Mouse (Mus musculus) G1E (cell line): ENCODE data around the gene Anxa4. TPM values are rescaled to one million over a fixed set of nuclear protein-coding genes. Genes with fewer than 3 reads are reported as not detected.

ENCODE experiments used
- ATAC-seq: 2 replicates; pipeline ENCODE4 v1.8.0; 2016; ENCODE audit warnings: mild to moderate bottlenecking; ENCODE audit not compliant: insufficient number of reproducible peaks, poor library complexity, low FRiP score, severe bottlenecking; ENCODE audit errors: extremely low read depth
- DNase-seq: peaks from one replicate; pipeline ENCODE4 v3.0.0; 2012; ENCODE audit warnings: low spot score
- H3K27me3 ChIP-seq: 2 replicates; pipeline ENCODE4 v1.6.1; 2012; ENCODE audit warnings: mild to moderate bottlenecking, low read length, inconsistent platforms; ENCODE audit not compliant: insufficient read depth
- H3K36me3 ChIP-seq: replicated peaks from 2 replicates; pipeline ENCODE3; 2012; ENCODE audit warnings: mild to moderate bottlenecking, inconsistent platforms
- H3K4me1 ChIP-seq: 2 replicates; pipeline ENCODE4 v1.6.1; 2012; ENCODE audit warnings: low read depth, low read length, inconsistent platforms, mixed read lengths; ENCODE audit not compliant: insufficient read depth
- H3K4me3 ChIP-seq: 2 replicates; pipeline ENCODE4 v1.5.1; 2012; ENCODE audit warnings: low read depth, mild to moderate bottlenecking, inconsistent platforms, low read length, moderate library complexity, mixed read lengths
- H3K9me3 ChIP-seq: replicated peaks from 2 replicates; pipeline ENCODE4 v1.6.1; 2012; ENCODE audit warnings: inconsistent platforms
- CTCF ChIP-seq: IDR thresholded peaks from 2 replicates; pipeline ENCODE4 v1.5.1; 2012; ENCODE audit warnings: low read depth, low read length, inconsistent platforms, mixed read lengths
- GATA1 ChIP-seq: IDR thresholded peaks from 2 replicates; pipeline ENCODE4 v1.6.1; 2012; ENCODE audit warnings: borderline replicate concordance, low read length, inconsistent platforms, mixed read lengths
- GATA2 ChIP-seq: IDR thresholded peaks from 2 replicates; pipeline ENCODE4 v1.6.1; 2012; ENCODE audit warnings: low read depth, low read length, inconsistent platforms, borderline replicate concordance
- POLR2AphosphoS5 ChIP-seq: IDR thresholded peaks from 2 replicates; pipeline ENCODE4 v1.6.1; 2012; ENCODE audit warnings: low read depth, low read length, inconsistent platforms; ENCODE audit not compliant: insufficient replicate concordance
- TAL1 ChIP-seq: conservative IDR thresholded peaks from 2 replicates; pipeline ENCODE4 v1.6.1; 2012; ENCODE audit warnings: low read depth, low read length, inconsistent platforms, mixed read lengths
- polyA plus RNA-seq: library from polyadenylated mRNA; stranded (reverse); fragments of >175 nt; gene quantifications from 2 replicates; pipeline ENCODE4 v1.2.3, GENCODE M21; 2012
- total RNA-seq, 2 experiments: library from RNA; stranded (forward) in 1 of 2; stranded (reverse) in 1 of 2; fragments of 200-1000 nt in 1 of 2; fragments of >200 nt in 1 of 2; fragmentation: Nextera tagmentation in 1 of 2; gene quantifications; 2 replicates each; pipeline ENCODE4 v1.2.3; 2014 to 2017

Gene Anxa4
- total and polyA plus RNA-seq, 3 experiments = 1.0 to 15.6 (median 3.5) TPM

DNA sequence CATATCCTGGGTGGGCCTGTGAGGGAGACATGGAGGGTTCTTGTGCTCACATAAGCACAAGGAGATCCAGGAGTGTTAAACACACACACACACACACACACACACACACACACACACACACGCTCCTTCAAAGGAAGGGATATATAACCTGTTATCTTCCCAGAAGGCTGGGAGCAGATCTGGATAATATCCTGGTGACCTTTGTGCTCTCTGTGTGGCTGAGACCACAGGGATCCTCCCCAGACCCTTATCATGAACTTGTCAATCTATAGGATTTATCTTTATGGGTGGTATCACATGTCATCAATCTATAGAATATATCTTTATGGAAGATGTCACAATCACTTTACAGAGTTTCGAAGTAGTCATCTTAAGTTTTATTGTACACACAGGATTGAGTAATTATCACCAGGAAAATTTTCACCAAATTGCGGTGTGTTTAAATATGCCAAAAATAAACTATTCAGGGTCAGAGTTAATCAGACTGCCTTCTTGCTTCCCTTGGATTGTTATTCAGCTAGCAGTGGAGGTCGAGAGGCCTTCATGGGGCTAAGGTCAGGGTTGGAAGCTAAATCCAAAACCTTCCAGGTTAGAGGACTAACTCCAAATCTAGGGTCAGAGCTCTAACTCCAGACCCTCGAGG lies 40.4 kb downstream of the Anxa4 start:
- DNase-seq (no peak), ATAC-seq (no peak)
- peaks cover 25% of the 10 kb centered on the region for H3K27me3 ChIP-seq
- TF ChIP-seq POLR2AphosphoS5 (no peak), TAL1 (no peak), GATA1 (no peak), GATA2 (no peak), CTCF (no peak)
- no peak overlapping the region for H3K4me3 ChIP-seq
- H3K9me3 ChIP-seq = peaks cover 6% of the 10 kb centered on the region
- H3K36me3 ChIP-seq = no peaks in the 10 kb centered on the region
- H3K4me1 ChIP-seq = peaks cover 14% of the 10 kb centered on the region

DNA sequence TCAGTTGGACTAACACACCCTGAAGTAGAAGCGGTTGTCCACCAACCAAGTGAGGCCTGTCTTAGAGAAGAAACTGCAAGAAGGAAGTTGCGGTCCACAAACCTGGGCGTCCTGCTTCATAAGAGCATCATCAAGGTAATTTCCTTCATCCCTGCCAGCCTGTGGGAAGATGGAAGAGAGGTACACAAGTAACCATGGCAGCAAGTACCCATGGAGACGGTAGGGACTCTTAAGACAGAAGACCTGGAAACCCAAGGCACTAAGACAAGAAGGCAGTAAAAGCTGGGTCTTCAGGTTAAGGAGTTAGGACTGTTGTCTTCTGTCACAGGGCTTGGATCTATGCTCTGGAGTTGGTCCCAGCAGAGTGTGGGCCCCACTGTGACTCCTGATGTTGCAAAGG lies 42.4 kb downstream of the Anxa4 start:
- Histone ChIP-seq H3K4me3 (no peak overlapping the region), H3K27me3 (peaks cover 14% of the 10 kb centered on the region), H3K36me3 (no peaks in the 10 kb centered on the region), H3K9me3 (peaks cover 6% of the 10 kb centered on the region), H3K4me1 (peaks cover 8% of the 10 kb centered on the region)
- DNase-seq = no peak
- no peak for ATAC-seq
- TF ChIP-seq GATA2 (no peak), POLR2AphosphoS5 (no peak), TAL1 (no peak), GATA1 (no peak), CTCF (no peak)

DNA sequence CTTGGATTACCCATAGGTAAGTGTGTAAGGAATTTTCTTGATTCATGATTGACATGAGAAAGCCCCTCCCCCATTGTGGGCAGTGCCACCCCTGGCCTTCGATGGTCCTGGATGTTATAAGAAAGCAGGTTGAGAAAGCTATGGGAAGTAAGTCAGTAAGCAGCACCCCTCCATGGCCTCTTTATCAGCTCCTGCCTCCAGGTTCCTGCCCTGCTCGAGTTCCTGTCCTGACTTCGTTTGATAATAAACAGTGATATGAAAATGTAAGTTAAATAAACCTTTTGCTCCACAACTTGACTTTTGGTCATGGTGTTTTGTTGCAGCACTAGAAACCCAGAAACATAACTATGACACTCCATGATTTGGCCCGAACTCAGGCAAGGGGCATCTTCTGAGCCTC lies 43.6 kb downstream of the Anxa4 start:
- no peak for TF ChIP-seq GATA2
- TF ChIP-seq GATA1 = no peak
- no peak for TF ChIP-seq TAL1
- no peak for TF ChIP-seq POLR2AphosphoS5
- no peak for DNase-seq

DNA sequence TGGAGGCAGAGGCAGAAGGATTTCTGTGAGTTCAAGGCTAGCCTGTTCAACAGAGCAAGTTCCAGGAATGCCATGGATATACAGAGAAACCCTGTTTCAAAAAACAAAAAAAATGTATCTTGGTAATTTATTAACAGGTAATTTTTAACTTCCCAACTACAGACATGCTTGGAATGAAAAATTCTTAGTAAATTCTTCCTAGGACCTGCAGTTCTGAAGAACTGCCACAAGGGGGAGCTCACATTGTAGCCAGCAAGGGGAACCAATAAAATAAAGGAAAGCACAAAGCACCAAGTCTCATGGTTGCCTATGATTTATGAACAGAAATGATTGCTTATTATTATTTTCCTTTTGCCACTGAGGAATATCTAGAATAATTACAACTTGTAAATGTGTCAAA lies 46.2 kb downstream of the Anxa4 start:
- H3K27me3 ChIP-seq = peaks cover 9% of the 10 kb centered on the region
- ATAC-seq = no peak
- peaks cover 6% of the 10 kb centered on the region; the same call in 1 of the 2 replicates for H3K4me1 ChIP-seq
- peaks cover 5% of the 10 kb centered on the region; the same call in 1 of the 2 replicates for H3K9me3 ChIP-seq
- no peak overlapping the region for H3K4me3 ChIP-seq
- DNase-seq = peak; percentile 45
- H3K36me3 ChIP-seq = no peaks in the 10 kb centered on the region
- TF ChIP-seq GATA1 (no peak), CTCF (peak; percentile 58; the same call in 1 of the 2 replicates)

More for the DNA sequence above, 43.6 kb downstream of the Anxa4 start:
- Histone ChIP-seq H3K9me3 (peaks cover 5% of the 10 kb centered on the region), H3K36me3 (no peaks in the 10 kb centered on the region), H3K27me3 (peaks cover 14% of the 10 kb centered on the region), H3K4me1 (peaks cover 6% of the 10 kb centered on the region; the same call in 1 of the 2 replicates), H3K4me3 (no peak overlapping the region)
- ATAC-seq = no peak

DNA sequence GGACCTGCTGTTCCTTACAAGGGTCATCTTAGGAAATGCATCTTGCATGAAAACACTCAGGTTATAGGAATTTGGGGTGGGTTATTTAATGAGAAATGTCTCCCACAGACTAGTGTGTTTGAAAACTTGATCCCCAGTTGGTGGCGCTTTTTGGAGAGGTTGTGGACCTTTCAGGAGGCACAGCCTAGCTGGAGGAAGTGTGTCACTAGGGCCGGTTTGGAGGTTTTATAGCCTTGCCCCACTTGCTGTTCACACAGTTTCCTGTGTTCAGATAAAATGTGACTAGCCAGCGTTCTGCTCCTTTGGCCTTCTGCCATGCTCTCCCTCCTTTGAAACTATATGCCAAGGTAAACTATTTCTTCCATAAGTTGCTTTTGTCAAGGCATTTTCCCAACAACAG lies 52.7 kb downstream of the Anxa4 start:
- H3K27me3 ChIP-seq = peaks cover 7% of the 10 kb centered on the region
- peaks cover 10% of the 10 kb centered on the region for H3K4me1 ChIP-seq
- H3K4me3 ChIP-seq = no peak overlapping the region
- ATAC-seq = no peak
- DNase-seq = no peak
- H3K36me3 ChIP-seq = no peaks in the 10 kb centered on the region
- no peak for TF ChIP-seq POLR2AphosphoS5
- TF ChIP-seq GATA1 = no peak
- peaks cover 5% of the 10 kb centered on the region; the same call in 1 of the 2 replicates for H3K9me3 ChIP-seq

DNA sequence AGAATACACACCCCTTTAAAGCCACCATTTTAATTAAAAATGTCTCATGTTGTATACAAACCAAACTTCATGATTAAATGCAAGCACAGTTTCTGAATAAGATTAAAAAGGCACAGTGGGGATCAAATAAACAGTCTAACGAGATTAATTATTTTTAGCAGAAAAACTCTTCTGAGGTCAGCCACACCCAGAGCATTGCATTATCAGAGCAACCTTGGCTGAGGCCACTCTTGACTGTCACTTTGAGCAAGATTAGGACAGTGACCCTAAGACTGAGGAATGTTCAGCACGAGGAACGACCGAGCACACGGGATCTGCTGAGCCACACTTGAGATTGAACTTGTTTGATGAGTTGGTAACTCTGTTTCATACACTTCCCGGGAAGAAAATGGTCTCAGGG lies 56.6 kb downstream of the Anxa4 start:
- DNase-seq = no peak
- peaks cover 2% of the 10 kb centered on the region for H3K36me3 ChIP-seq
- H3K4me1 ChIP-seq = peaks cover 36% of the 10 kb centered on the region
- no peaks in the 10 kb centered on the region for H3K9me3 ChIP-seq
- ATAC-seq = no peak
- H3K4me3 ChIP-seq = no peak overlapping the region
- no peak for TF ChIP-seq POLR2AphosphoS5
- no peak for TF ChIP-seq GATA1
- TF ChIP-seq TAL1 = no peak
- no peak for TF ChIP-seq CTCF
- TF ChIP-seq GATA2 = no peak
- peaks cover 3% of the 10 kb centered on the region; the same call in 1 of the 2 replicates for H3K27me3 ChIP-seq

DNA sequence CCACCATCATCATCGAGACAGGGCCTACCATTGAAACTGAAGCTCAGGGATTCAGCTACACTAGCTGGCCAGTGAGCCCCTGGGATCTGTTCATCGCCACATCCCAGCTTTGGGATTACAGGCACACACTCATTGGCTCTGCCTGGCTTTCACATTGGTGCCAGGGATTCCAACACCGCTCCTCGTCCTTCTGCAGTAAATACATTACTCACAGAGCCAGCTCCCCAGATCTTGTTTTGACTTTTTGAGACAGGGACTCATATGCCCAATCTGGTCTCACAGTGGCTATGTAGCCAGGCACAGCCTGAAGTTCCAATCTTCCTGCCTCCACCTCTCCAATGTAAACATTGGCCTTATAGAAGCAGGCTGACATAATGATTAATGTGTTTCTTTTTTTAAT lies 57.1 kb downstream of the Anxa4 start:
- H3K9me3 ChIP-seq = no peaks in the 10 kb centered on the region
- TF ChIP-seq TAL1 (no peak), POLR2AphosphoS5 (no peak), GATA2 (no peak), CTCF (no peak), GATA1 (no peak)
- DNase-seq (no peak), ATAC-seq (no peak)
- H3K4me1 ChIP-seq = peaks cover 36% of the 10 kb centered on the region
- H3K4me3 ChIP-seq = no peak overlapping the region
- H3K36me3 ChIP-seq = peaks cover 2% of the 10 kb centered on the region
- H3K27me3 ChIP-seq = no peaks in the 10 kb centered on the region
